Mouse (Mus musculus): ENCODE measurements around the gene Olfr498.

Olfr498 gene

DNA sequence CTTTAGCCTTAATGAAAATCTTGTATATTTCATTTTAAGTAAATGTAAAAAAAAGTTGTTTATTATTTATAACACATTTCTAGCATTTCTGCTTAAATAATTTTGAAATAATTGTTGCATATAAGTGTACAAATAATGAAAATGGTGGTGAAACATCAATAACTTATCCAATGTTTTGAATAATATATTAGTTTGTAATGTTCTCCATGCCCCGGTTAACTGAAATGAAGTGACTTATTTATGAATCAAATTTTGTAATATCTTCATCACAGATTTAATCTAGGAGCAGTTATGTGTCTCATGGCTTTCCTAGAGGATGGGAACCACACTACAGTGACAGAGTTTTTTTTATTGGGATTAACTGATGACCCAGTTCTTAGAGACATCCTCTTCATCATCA lies at the start of gene Olfr498:
Gene Olfr498 (plus strand): TSS at position 301 of the 400 bp plus-strand sequence.
- no peak for DNase-seq

- DNase-seq: no peak
Observed at GRCm38 (mm10) chr7:108420121-108420520, 45.0 kb upstream of the Olfr498 start, which contains the start of gene Olfr497. TSS of gene Olfr497 (plus strand) at chr7:108420421.

Measured in kidney, postnatal 36 days (tissue).